Mouse (Mus musculus) retina, adult 2 months (tissue): ENCODE measurements at regions not wholly inside any gene's neighbourhood (a gene's known extent, or its start where the extent isn't known, plus 50 kb on each side); places are given as distances from the start of the nearest gene placed in this dataset.

Experiments used
- DNase-seq: peaks from one replicate; pipeline ENCODE4 v3.0.0-alpha.2; 2012; ENCODE audit warnings: low read depth, low spot score

GRCm38 (mm10) chr17:85767201-85767862 is 79.3 kb upstream of the Six2 start:
- DNase-seq, result no peak

GRCm38 (mm10) chr17:85766556-85766955 is 78.5 kb upstream of the Six2 start:
- no peak for DNase-seq

- DNase-seq, result no peak
Measured at GRCm38 (mm10) chr17:85758581-85759098, 70.6 kb upstream of the Six2 start.

- no peak for DNase-seq
Measured at GRCm38 (mm10) chr17:85757647-85758046, 69.6 kb upstream of the Six2 start.

DNA sequence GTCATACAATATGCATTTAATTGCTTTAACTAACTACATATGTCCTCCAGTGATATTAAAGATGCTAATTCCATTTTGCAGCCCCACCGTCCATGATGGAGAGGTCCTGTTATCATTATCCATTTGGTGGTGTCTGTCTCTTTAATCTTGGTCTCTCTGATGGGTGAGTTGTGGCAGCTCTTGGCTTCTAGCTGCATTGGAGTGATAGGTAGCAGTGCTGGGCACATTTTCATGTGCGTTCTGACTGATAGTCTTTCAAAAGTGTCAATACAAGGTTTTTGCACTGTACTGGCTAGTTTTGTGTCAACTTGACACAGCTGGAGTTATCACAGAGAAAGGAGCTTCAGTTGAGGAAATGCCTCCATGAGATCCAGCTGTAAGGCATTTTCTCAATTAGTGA is 67.5 kb upstream of the Six2 start:
- no peak for DNase-seq

DNA sequence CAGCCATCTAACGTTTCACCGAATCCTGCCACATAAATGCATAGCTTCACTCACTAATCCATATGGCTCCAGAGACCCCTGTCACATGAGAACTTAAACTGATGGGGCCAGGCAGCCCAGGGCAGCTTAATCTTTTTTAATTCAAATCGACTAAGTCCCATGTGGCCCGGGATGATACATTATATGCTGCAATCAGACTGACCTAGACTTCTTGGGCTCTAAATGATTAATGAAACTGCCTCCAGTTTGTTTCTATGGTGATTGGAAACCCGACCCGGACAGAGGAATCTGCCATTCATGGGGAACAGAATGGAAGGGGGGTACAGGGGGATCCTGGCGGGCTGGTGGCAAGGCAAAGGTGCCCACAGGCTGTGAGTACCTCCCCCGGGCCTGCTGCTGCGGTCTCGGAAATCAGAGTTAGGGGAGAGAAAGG is 60.6 kb upstream of the Six2 start:
- no peak for DNase-seq

GRCm38 (mm10) chr17:85747976-85748648 is 60.0 kb upstream of the Six2 start:
- no peak for DNase-seq
